Mouse (Mus musculus): ENCODE results near the gene Garnl3. TPM values are rescaled to one million over a fixed set of nuclear protein-coding genes. Genes with fewer than 3 reads are reported as not detected.
A peak's percentile ranks its signal among the peaks of the same experiment; 100 is the strongest.

The Garnl3 gene
- total and polyA plus RNA-seq, 2 experiments from 2014 or later: 49.8 to 114 TPM

DNA sequence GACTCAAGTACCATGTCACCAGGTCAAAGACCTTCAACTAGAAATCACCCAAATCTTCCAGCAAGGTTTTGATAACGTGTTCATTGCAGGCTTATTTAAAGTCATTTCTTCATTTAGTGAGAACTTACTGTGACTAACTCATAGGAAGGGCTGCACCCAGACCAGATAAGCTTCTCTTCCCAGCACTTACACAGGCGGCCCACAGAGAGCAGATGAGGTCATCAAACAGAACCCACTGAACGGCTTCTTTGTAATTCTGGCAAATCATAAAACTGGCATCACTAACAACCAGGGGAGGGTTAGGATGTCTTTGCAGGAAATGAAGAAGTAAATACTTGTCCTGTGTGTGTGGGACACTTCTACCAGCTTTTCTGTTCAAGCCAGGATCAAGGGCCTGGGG, 84.1 kb downstream of the Garnl3 start:
- Histone ChIP-seq H3K36me3 (ENCODE audit: insufficient read depth) (no peaks in the 10 kb centered on the region), H3K4me1 (ENCODE audit: insufficient read depth) (no peaks in the 10 kb centered on the region), H3K27me3 (ENCODE audit: insufficient read depth, low read length) (no peaks in the 10 kb centered on the region), H3K9me3 (ENCODE audit: low read length) (no peaks in the 10 kb centered on the region), H3K27ac (ENCODE audit: low read depth, low read length) (no peak overlapping the region), H3K4me2 (ENCODE audit: low read depth) (no peak overlapping the region), H3K4me3 (ENCODE audit: low read depth, low read length) (no peak overlapping the region), H3K9ac (no peak overlapping the region)
- ATAC-seq (no peak), DNase-seq (no peak)
- 70% methylated on average over 3 of the region's 3 CpGs for WGBS
- TF ChIP-seq CTCF (IDR thresholded peaks at IDR 0.05; ENCODE audit: low read depth): no peak

DNA sequence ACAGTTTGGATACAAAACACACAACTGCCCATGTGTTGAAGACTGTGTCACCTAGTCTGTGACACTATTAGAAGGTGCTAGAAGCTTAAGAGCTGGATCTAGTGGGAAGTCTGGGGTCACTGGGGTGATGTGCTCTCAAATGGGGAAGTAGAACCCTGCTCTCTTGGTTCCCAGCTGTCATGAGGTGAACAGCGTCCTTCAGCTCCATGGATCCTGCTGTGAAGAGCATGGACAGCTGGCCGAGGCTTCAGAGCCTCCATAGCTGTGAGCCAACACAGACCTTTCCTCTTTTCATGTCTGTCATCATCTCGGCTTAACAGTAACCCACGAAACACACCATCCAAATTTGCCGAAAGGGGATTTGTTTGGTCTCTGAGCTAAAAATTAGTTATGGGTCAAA, 84.5 kb downstream of the Garnl3 start:
- DNase-seq (no peak), ATAC-seq (no peak)
- H3K9me3 ChIP-seq (ENCODE audit: low read length): no peaks in the 10 kb centered on the region
- no peak overlapping the region for H3K9ac ChIP-seq
- no peaks in the 10 kb centered on the region for H3K27me3 ChIP-seq (ENCODE audit: insufficient read depth, low read length)
- no peak overlapping the region for H3K4me2 ChIP-seq (ENCODE audit: low read depth)
- no peak overlapping the region for H3K4me3 ChIP-seq (ENCODE audit: low read depth, low read length)
- H3K4me1 ChIP-seq (ENCODE audit: insufficient read depth): no peaks in the 10 kb centered on the region
- no peaks in the 10 kb centered on the region for H3K36me3 ChIP-seq (ENCODE audit: insufficient read depth)
- TF ChIP-seq CTCF (IDR thresholded peaks at IDR 0.05; ENCODE audit: low read depth): no peak
- H3K27ac ChIP-seq (ENCODE audit: low read depth, low read length): no peak overlapping the region
- 72% methylated on average over 5 of the region's 5 CpGs for WGBS

GRCm38 (mm10) chr2:33045899-33046298, 85.6 kb downstream of the Garnl3 start:
- TF ChIP-seq CTCF (IDR thresholded peaks at IDR 0.05; ENCODE audit: low read depth): no peak
- WGBS: 69% methylated on average over 3 of the region's 3 CpGs

DNA sequence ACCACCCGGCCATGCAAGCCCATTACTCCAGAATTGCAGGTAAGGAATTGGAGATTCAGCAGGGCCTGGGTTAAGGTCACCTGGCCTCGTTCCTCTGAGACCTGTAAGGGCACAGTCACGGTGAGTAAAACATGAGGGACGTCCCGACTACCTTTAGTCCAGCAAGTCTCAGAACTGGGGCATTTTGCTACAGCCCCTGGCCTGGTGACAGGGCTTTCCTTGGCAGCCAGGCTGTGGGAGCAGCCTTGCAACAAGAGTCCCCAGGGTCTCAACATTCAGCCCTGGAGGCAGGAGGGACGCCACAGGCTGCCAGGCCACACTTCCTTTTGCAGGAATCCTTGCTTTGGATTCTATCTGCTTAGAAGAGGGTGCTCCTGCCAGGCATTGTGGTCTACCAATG, 88.7 kb downstream of the Garnl3 start:
- Histone ChIP-seq H3K27me3 (ENCODE audit: insufficient read depth, low read length) (no peaks in the 10 kb centered on the region), H3K4me1 (ENCODE audit: insufficient read depth) (no peaks in the 10 kb centered on the region), H3K4me2 (ENCODE audit: low read depth) (no peak overlapping the region), H3K9ac (no peak overlapping the region), H3K27ac (ENCODE audit: low read depth, low read length) (no peak overlapping the region), H3K36me3 (ENCODE audit: insufficient read depth) (no peaks in the 10 kb centered on the region), H3K9me3 (ENCODE audit: low read length) (no peaks in the 10 kb centered on the region), H3K4me3 (ENCODE audit: low read depth, low read length) (no peak overlapping the region)
- DNase-seq: no peak
- TF ChIP-seq CTCF (IDR thresholded peaks at IDR 0.05; ENCODE audit: low read depth): no peak
- 68% methylated on average over 6 of the region's 6 CpGs for WGBS
- no peak for ATAC-seq

More at GRCm38 (mm10) chr2:33045899-33046298, 85.6 kb downstream of the Garnl3 start:
- H3K4me2 ChIP-seq (ENCODE audit: low read depth): no peak overlapping the region
- no peak overlapping the region for H3K4me3 ChIP-seq (ENCODE audit: low read depth, low read length)
- H3K27me3 ChIP-seq (ENCODE audit: insufficient read depth, low read length): no peaks in the 10 kb centered on the region
- DNase-seq: peak; percentile 8
- no peaks in the 10 kb centered on the region for H3K4me1 ChIP-seq (ENCODE audit: insufficient read depth)
- H3K9me3 ChIP-seq (ENCODE audit: low read length): no peaks in the 10 kb centered on the region
- no peaks in the 10 kb centered on the region for H3K36me3 ChIP-seq (ENCODE audit: insufficient read depth)
- no peak overlapping the region for H3K27ac ChIP-seq (ENCODE audit: low read depth, low read length)
- no peak overlapping the region for H3K9ac ChIP-seq
- no peak for ATAC-seq

DNA sequence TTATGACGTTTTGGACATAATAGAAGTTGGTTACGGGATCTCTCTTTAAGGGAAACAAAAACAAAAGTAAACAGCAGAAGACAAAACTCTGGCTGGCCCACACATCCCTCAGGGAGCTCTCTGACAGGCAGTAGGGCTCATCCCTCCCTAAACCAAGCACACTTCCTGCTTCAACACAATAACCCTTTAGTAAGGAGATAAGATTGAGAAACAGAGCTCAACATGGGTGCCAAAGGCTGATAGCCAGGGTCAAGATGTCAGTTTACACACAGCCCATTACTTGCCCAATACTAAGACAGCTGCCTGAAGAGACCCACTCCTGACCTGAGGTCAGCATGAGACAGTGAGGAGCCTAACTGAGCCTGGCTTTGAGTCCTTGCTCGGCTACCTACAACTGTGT, 89.9 kb downstream of the Garnl3 start:
- DNase-seq: no peak
- Histone ChIP-seq H3K27me3 (ENCODE audit: insufficient read depth, low read length) (no peaks in the 10 kb centered on the region), H3K9ac (no peak overlapping the region), H3K27ac (ENCODE audit: low read depth, low read length) (no peak overlapping the region), H3K4me2 (ENCODE audit: low read depth) (no peak overlapping the region), H3K4me3 (ENCODE audit: low read depth, low read length) (no peak overlapping the region), H3K9me3 (ENCODE audit: low read length) (no peaks in the 10 kb centered on the region), H3K4me1 (ENCODE audit: insufficient read depth) (no peaks in the 10 kb centered on the region), H3K36me3 (ENCODE audit: insufficient read depth) (no peaks in the 10 kb centered on the region)
- 68% methylated on average over 3 of the region's 3 CpGs for WGBS
- ATAC-seq: no peak
- TF ChIP-seq CTCF (IDR thresholded peaks at IDR 0.05; ENCODE audit: low read depth): no peak

- Histone ChIP-seq H3K4me1 (ENCODE audit: insufficient read depth) (no peaks in the 10 kb centered on the region), H3K4me3 (ENCODE audit: low read depth, low read length) (no peak overlapping the region), H3K4me2 (ENCODE audit: low read depth) (no peak overlapping the region), H3K27ac (ENCODE audit: low read depth, low read length) (no peak overlapping the region), H3K36me3 (ENCODE audit: insufficient read depth) (no peaks in the 10 kb centered on the region), H3K9me3 (ENCODE audit: low read length) (no peaks in the 10 kb centered on the region), H3K9ac (no peak overlapping the region), H3K27me3 (ENCODE audit: insufficient read depth, low read length) (no peaks in the 10 kb centered on the region)
- no peak for TF ChIP-seq CTCF (IDR thresholded peaks at IDR 0.05; ENCODE audit: low read depth)
- 31% methylated on average over 1 of the region's 1 CpGs for WGBS
- DNase-seq (peak; percentile 57), ATAC-seq (peak; percentile 47)
Measured at GRCm38 (mm10) chr2:33037429-33037828, 94.0 kb downstream of the Garnl3 start.

- ATAC-seq: no peak
- no peak overlapping the region for H3K27ac ChIP-seq (ENCODE audit: low read depth, low read length)
- H3K4me1 ChIP-seq (ENCODE audit: insufficient read depth): no peaks in the 10 kb centered on the region
- H3K36me3 ChIP-seq (ENCODE audit: insufficient read depth): peaks cover 10% of the 10 kb centered on the region; the same call in 1 of the 2 replicates
- no peak overlapping the region for H3K4me2 ChIP-seq (ENCODE audit: low read depth)
- no peak overlapping the region for H3K9ac ChIP-seq
- DNase-seq: no peak
- TF ChIP-seq CTCF (IDR thresholded peaks at IDR 0.05; ENCODE audit: low read depth): no peak
- no peaks in the 10 kb centered on the region for H3K27me3 ChIP-seq (ENCODE audit: insufficient read depth, low read length)
- no peaks in the 10 kb centered on the region for H3K9me3 ChIP-seq (ENCODE audit: low read length)
- 68% methylated on average over 1 of the region's 1 CpGs for WGBS
- H3K4me3 ChIP-seq (ENCODE audit: low read depth, low read length): no peak overlapping the region
Measured at GRCm38 (mm10) chr2:33035297-33035696, 96.2 kb downstream of the Garnl3 start.

GRCm38 (mm10) chr2:33033281-33033680, 98.2 kb downstream of the Garnl3 start:
- Histone ChIP-seq H3K4me2 (ENCODE audit: low read depth) (no peak overlapping the region), H3K4me1 (ENCODE audit: insufficient read depth) (no peaks in the 10 kb centered on the region), H3K9ac (no peak overlapping the region), H3K27me3 (ENCODE audit: insufficient read depth, low read length) (no peaks in the 10 kb centered on the region), H3K36me3 (ENCODE audit: insufficient read depth) (peaks cover 11% of the 10 kb centered on the region; the same call in 1 of the 2 replicates), H3K9me3 (ENCODE audit: low read length) (no peaks in the 10 kb centered on the region), H3K27ac (ENCODE audit: low read depth, low read length) (no peak overlapping the region; the same call in 1 of the 2 replicates), H3K4me3 (ENCODE audit: low read depth, low read length) (no peak overlapping the region)
- DNase-seq (peak; percentile 78), ATAC-seq (peak; percentile 71)
- WGBS: 62% methylated on average over 7 of the region's 7 CpGs
- TF ChIP-seq CTCF (IDR thresholded peaks at IDR 0.05; ENCODE audit: low read depth): no peak
